Mouse (Mus musculus): Measurements from ENCODE around the gene Vps8. TPM values are rescaled to one million over a fixed set of nuclear protein-coding genes. Genes with fewer than 3 reads are reported as not detected.

Vps8 gene
- polyA plus RNA-seq, 1 experiment: 19.4 TPM

DNA sequence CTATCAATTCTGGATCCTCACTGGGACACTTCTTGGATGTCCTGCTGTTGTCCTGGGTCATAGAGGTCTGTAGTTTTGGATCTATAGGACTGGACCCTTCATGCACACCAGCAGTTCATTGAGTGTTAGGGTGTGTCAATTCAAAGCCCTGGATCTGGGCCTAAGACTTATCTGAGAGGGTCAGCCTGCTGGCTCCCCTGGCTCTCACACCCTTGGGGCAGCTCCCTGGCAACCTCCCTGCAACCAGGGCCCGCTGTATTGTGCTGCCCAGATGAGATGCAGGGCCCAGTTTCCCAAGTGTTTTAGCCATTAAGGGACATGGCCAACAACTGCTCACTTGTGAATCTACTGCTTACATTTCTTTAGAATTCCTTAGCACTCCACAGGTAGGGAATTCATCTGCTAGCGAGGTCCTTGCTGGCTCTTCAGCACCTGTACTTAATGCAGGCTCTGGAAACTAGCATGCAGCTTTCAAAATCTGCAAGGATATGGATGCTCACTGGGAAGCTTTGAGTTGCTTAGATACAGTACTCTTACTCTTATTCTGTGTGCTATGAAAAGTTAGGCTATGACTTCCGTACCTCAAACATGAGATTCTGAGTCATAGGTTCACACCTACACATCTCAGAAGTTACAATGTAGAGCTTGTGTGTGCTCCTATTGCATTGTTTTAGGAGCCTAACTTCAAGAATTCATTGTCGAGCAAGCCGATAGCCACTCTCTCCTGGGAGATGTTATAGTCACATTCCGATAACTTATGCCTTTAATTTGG lies 183.5 kb downstream of the Vps8 start:
- Histone ChIP-seq H3K79me2 (ENCODE audit: control insufficient read depth, insufficient read depth) (no peaks in the 10 kb centered on the region), H3K27me3 (ENCODE audit: control insufficient read depth, insufficient read depth, insufficient read length) (no peaks in the 10 kb centered on the region)
- TF ChIP-seq POLR2AphosphoS2 (IDR thresholded peaks at IDR 0.05; ENCODE audit: insufficient read length, low read depth) (no peak), TCF12 (IDR thresholded peaks at IDR 0.05; ENCODE audit: insufficient read depth, poor library complexity, severe bottlenecking) (no peak), MYOG (IDR thresholded peaks at IDR 0.05; ENCODE audit: control insufficient read depth in 1 of 3, insufficient read depth in 1 of 3, insufficient read length in 2 of 3, low read depth in 2 of 3) (no peak), MAX (IDR thresholded peaks at IDR 0.05; ENCODE audit: low read depth) (no peak), SRF (IDR thresholded peaks at IDR 0.05; ENCODE audit: control insufficient read depth, insufficient read length, low read depth) (no peak), TCF3 (IDR thresholded peaks at IDR 0.05; ENCODE audit: insufficient read length, low read depth) (no peak), POLR2A (IDR thresholded peaks at IDR 0.05; ENCODE audit: insufficient read length, low read depth) (no peak), CEBPB (IDR thresholded peaks at IDR 0.05; ENCODE audit: insufficient read depth, poor library complexity, severe bottlenecking) (no peak)

DNA sequence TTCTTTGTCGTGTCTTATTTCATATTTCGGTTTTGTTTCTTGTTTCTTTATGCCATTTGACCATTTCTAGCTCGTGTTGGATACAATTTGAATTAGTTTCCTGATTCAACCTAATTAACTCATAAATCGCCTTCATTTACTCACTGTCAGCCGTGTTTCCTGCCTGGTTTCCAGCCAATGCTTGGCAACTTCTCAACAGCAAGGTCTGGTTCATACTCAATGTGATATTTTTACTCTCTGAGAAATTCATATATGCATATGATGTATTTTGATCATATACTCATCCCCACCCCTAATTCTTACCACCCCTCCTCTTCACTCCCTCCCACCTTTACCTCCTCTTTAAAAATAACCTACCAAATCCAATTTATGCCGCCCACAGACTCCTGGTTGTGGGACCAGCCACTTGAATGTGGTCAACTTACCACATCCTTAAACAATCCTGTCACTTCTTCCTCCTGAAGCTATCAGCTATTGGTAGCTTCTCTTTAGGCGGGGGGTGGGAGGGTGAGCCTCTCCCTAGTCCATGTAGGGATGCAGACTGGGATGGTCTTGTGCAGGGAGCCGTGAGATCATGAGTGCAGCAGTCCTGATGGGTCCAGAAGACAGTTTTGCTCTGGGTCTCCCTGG lies 184.2 kb downstream of the Vps8 start:
- Histone ChIP-seq H3K4me2 (ENCODE audit: low read depth) (no peak overlapping the region), H3K36me3 (ENCODE audit: control insufficient read depth, insufficient read depth) (no peaks in the 10 kb centered on the region), H3K79me2 (ENCODE audit: control insufficient read depth, insufficient read depth) (no peaks in the 10 kb centered on the region), H3K27me3 (ENCODE audit: control insufficient read depth, insufficient read depth, insufficient read length) (no peaks in the 10 kb centered on the region), H3ac (ENCODE audit: control insufficient read depth, insufficient read length) (no peak overlapping the region), H3K4me3 (no peak overlapping the region)
- TF ChIP-seq MYOG (IDR thresholded peaks at IDR 0.05; ENCODE audit: control insufficient read depth in 1 of 3, insufficient read depth in 1 of 3, insufficient read length in 2 of 3, low read depth in 2 of 3): no peak
- no peak for TF ChIP-seq POLR2AphosphoS2 (IDR thresholded peaks at IDR 0.05; ENCODE audit: insufficient read length, low read depth)

More for the DNA sequence above, 183.5 kb downstream of the Vps8 start:
- Histone ChIP-seq H3K4me2 (ENCODE audit: low read depth) (no peak overlapping the region), H3ac (ENCODE audit: control insufficient read depth, insufficient read length) (no peak overlapping the region), H3K36me3 (ENCODE audit: control insufficient read depth, insufficient read depth) (no peaks in the 10 kb centered on the region), H3K4me3 (no peak overlapping the region)

DNA sequence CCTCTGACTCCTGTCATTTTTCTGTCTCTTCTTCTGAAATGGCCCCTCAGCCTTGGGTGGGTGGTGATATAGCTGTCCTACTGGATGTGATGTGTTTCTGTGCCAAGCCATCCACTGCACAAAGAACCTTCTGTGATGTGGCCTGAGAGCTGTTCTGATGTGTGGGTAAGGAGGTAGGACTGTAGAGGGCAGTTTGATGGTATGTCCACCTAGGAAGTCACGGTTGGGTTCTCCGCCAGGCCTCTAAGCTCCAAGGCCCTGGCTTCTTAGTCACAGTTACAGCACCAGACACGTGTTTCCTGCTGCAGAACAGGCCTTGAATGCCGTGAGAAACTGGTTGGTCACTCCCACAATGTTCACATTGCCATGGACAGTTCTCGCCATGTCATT lies 184.7 kb downstream of the Vps8 start:
- Histone ChIP-seq H3K4me3 (no peak overlapping the region), H3K4me2 (ENCODE audit: low read depth) (no peak overlapping the region), H3K27me3 (ENCODE audit: control insufficient read depth, insufficient read depth, insufficient read length) (no peaks in the 10 kb centered on the region), H3ac (ENCODE audit: control insufficient read depth, insufficient read length) (no peak overlapping the region), H3K79me2 (ENCODE audit: control insufficient read depth, insufficient read depth) (no peaks in the 10 kb centered on the region), H3K36me3 (ENCODE audit: control insufficient read depth, insufficient read depth) (no peaks in the 10 kb centered on the region)
- no peak for TF ChIP-seq MYOD1 (IDR thresholded peaks at IDR 0.05; ENCODE audit: control insufficient read depth in 1 of 3, insufficient read length in 2 of 3, low read depth in 2 of 3)

DNA sequence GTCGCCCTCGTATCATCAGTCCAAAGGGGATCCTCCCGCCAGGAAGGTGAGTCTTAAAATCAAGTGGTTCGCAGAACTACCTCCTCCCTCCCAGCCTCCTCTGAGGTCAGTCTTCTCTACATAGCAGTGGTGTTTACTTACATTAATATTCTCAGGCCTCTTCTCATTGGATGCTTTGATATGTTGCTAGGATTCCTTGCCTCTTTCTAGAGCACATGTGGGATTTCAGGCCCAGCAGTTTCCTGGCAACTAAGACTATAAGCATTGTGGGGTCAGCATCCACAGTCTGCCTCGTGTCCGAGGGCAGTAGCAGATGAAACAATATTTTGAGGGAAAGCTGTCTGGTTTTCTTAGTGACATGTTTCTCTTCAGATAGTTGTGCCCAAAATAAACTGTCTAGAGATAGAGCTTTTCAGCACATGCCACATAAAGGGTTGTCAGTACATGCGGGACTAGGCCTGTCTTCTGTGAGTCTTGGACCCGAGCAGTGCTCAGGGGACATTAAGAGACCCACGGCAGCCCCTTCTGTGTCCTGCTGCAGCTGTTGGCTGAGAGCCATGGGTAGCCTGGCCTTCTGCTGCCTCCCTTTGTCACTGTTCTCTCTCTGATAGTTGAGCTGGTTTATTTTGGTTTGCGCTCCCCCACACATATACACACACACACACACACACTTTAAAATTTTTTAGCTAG lies 185.4 kb downstream of the Vps8 start:
- Histone ChIP-seq H3ac (ENCODE audit: control insufficient read depth, insufficient read length) (no peak overlapping the region), H3K36me3 (ENCODE audit: control insufficient read depth, insufficient read depth) (no peaks in the 10 kb centered on the region), H3K79me2 (ENCODE audit: control insufficient read depth, insufficient read depth) (no peaks in the 10 kb centered on the region), H3K4me3 (no peak overlapping the region), H3K4me2 (ENCODE audit: low read depth) (no peak overlapping the region), H3K27me3 (ENCODE audit: control insufficient read depth, insufficient read depth, insufficient read length) (no peaks in the 10 kb centered on the region)
- TF ChIP-seq POLR2A (IDR thresholded peaks at IDR 0.05; ENCODE audit: insufficient read length, low read depth): no peak
- no peak for TF ChIP-seq TCF12 (IDR thresholded peaks at IDR 0.05; ENCODE audit: insufficient read depth, poor library complexity, severe bottlenecking)
- TF ChIP-seq MYOG (IDR thresholded peaks at IDR 0.05; ENCODE audit: control insufficient read depth in 1 of 3, insufficient read depth in 1 of 3, insufficient read length in 2 of 3, low read depth in 2 of 3): no peak
- no peak for TF ChIP-seq REST (IDR thresholded peaks at IDR 0.05; ENCODE audit: insufficient read depth, insufficient read length)
- no peak for TF ChIP-seq CEBPB (IDR thresholded peaks at IDR 0.05; ENCODE audit: insufficient read depth, poor library complexity, severe bottlenecking)
- TF ChIP-seq MAX (IDR thresholded peaks at IDR 0.05; ENCODE audit: low read depth): no peak
- TF ChIP-seq E2F4 (IDR thresholded peaks at IDR 0.05; ENCODE audit: insufficient read depth): no peak
- no peak for TF ChIP-seq TCF3 (IDR thresholded peaks at IDR 0.05; ENCODE audit: insufficient read length, low read depth)
- no peak for TF ChIP-seq SRF (IDR thresholded peaks at IDR 0.05; ENCODE audit: control insufficient read depth, insufficient read length, low read depth)
- TF ChIP-seq USF1 (IDR thresholded peaks at IDR 0.05; ENCODE audit: low read depth): no peak
- TF ChIP-seq MYOD1 (IDR thresholded peaks at IDR 0.05; ENCODE audit: control insufficient read depth in 1 of 3, insufficient read length in 2 of 3, low read depth in 2 of 3): no peak
- no peak for TF ChIP-seq POLR2AphosphoS2 (IDR thresholded peaks at IDR 0.05; ENCODE audit: insufficient read length, low read depth)

DNA sequence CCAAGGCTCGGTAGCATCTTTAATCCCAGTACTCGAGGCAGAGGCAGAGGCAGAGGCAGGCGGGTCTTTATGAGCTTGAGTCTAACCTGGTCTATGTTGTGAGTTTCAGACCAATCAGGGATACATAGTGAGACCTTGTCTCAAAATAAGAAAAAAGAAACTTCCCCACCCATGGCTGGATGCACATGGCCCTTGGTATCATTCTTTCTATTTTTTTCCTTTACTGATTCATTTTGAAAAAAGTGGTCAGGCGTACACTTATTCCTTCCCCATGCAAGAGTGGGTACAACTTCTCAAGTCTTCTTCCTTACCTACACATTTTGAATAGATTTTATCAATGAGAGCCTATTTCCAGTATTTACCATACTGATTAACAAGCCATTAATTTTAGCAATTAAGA lies 187.6 kb downstream of the Vps8 start:
- no peaks in the 10 kb centered on the region for H3K27me3 ChIP-seq (ENCODE audit: control insufficient read depth, insufficient read depth, insufficient read length)
- TF ChIP-seq POLR2A (IDR thresholded peaks at IDR 0.05; ENCODE audit: insufficient read length, low read depth): no peak
- no peak for TF ChIP-seq SRF (IDR thresholded peaks at IDR 0.05; ENCODE audit: control insufficient read depth, insufficient read length, low read depth)
- no peak for TF ChIP-seq E2F4 (IDR thresholded peaks at IDR 0.05; ENCODE audit: insufficient read depth)
- TF ChIP-seq POLR2AphosphoS2 (IDR thresholded peaks at IDR 0.05; ENCODE audit: insufficient read length, low read depth): no peak
- TF ChIP-seq USF1 (IDR thresholded peaks at IDR 0.05; ENCODE audit: low read depth): no peak
- TF ChIP-seq MAX (IDR thresholded peaks at IDR 0.05; ENCODE audit: low read depth): no peak
- TF ChIP-seq CEBPB (IDR thresholded peaks at IDR 0.05; ENCODE audit: insufficient read depth, poor library complexity, severe bottlenecking): no peak
- no peak for TF ChIP-seq MYOG (IDR thresholded peaks at IDR 0.05; ENCODE audit: control insufficient read depth in 1 of 3, insufficient read depth in 1 of 3, insufficient read length in 2 of 3, low read depth in 2 of 3)
- no peak for TF ChIP-seq TCF3 (IDR thresholded peaks at IDR 0.05; ENCODE audit: insufficient read length, low read depth)
- TF ChIP-seq TCF12 (IDR thresholded peaks at IDR 0.05; ENCODE audit: insufficient read depth, poor library complexity, severe bottlenecking): no peak
- no peak for TF ChIP-seq MYOD1 (IDR thresholded peaks at IDR 0.05; ENCODE audit: control insufficient read depth in 1 of 3, insufficient read length in 2 of 3, low read depth in 2 of 3)
- TF ChIP-seq REST (IDR thresholded peaks at IDR 0.05; ENCODE audit: insufficient read depth, insufficient read length): no peak
- H3K4me3 ChIP-seq: no peak overlapping the region
- H3K79me2 ChIP-seq (ENCODE audit: control insufficient read depth, insufficient read depth): no peaks in the 10 kb centered on the region
- H3K36me3 ChIP-seq (ENCODE audit: control insufficient read depth, insufficient read depth): no peaks in the 10 kb centered on the region
- H3ac ChIP-seq (ENCODE audit: control insufficient read depth, insufficient read length): no peak overlapping the region
- no peak overlapping the region for H3K4me2 ChIP-seq (ENCODE audit: low read depth)
